Mouse (Mus musculus) midbrain, postnatal 0 days (tissue): ENCODE measurements around the gene Gm11007. TPM values are rescaled to one million over a fixed set of nuclear protein-coding genes. Genes with fewer than 3 reads are reported as not detected.
"Not testable (repeated sequence)": the region's sequence is repeated elsewhere in the genome, so short reads cannot be mapped to it uniquely, and the experiment has no call there.

Experiments used
- ATAC-seq: fragments of 200-750 bp; cut with Nextera tagmentation; 2 replicates; pipeline ENCODE4 v1.8.0; 2017; ENCODE audit warnings: moderate number of reproducible peaks, mild to moderate bottlenecking, moderate TSS enrichment, moderate library complexity; ENCODE audit not compliant: low FRiP score
- DNase-seq: peaks from one replicate; pipeline ENCODE4 v3.0.0-alpha.2; 2015; ENCODE audit warnings: low spot score
- H3K27ac ChIP-seq: fragments of 300-500 bp; sonication (generic); 2 replicates; pipeline ENCODE4 v1.5.1; 2014; ENCODE audit warnings: low read depth, mild to moderate bottlenecking, low read length, mixed read lengths
- H3K27me3 ChIP-seq: fragments of 300-500 bp; sonication (generic); 2 replicates; pipeline ENCODE4 v1.6.1; 2014; ENCODE audit warnings: low read length, control low read depth, mixed read lengths; ENCODE audit not compliant: insufficient read depth
- H3K36me3 ChIP-seq: fragments of 300-500 bp; sonication (generic); 2 replicates; pipeline ENCODE4 v1.6.1; 2014; ENCODE audit warnings: low read length, control low read depth, mixed read lengths; ENCODE audit not compliant: insufficient read depth
- H3K4me1 ChIP-seq: fragments of 300-500 bp; sonication (generic); 2 replicates; pipeline ENCODE4 v1.6.1; 2014; ENCODE audit warnings: mild to moderate bottlenecking, control low read depth, antibody characterized with exemption, low read length, mixed read lengths; ENCODE audit not compliant: insufficient read depth
- H3K4me2 ChIP-seq: fragments of 300-500 bp; sonication (generic); 2 replicates; pipeline ENCODE4 v1.6.1; 2014; ENCODE audit warnings: low read depth, mild to moderate bottlenecking, low read length, mixed read lengths; ENCODE audit not compliant: poor library complexity, severe bottlenecking
- H3K4me3 ChIP-seq: fragments of 300-500 bp; sonication (generic); 2 replicates; pipeline ENCODE4 v1.5.1; 2014; ENCODE audit warnings: low read depth, mild to moderate bottlenecking, low read length, moderate library complexity
- H3K9ac ChIP-seq: fragments of 300-500 bp; sonication (generic); replicated peaks from 2 replicates; pipeline ENCODE4 v1.6.1; 2014; ENCODE audit warnings: mild to moderate bottlenecking, low read length, moderate library complexity, mixed read lengths; ENCODE audit not compliant: poor library complexity, severe bottlenecking
- H3K9me3 ChIP-seq: fragments of 300-500 bp; sonication (generic); 2 replicates; pipeline ENCODE4 v1.6.1; 2016; ENCODE audit warnings: low read length, control low read depth
- WGBS: fragments of 180-500 bp; shearing (Covaris S2); extraction: QIAGEN DNeasy Blood & Tissue Kit; methylation state at CpG from one replicate; pipeline ENCODE4 v1.1.7; 2014; 5-methylcytosine and 5-hydroxymethylcytosine counted together
- polyA plus RNA-seq: library from polyadenylated mRNA; unstranded; fragments of >200 nt; fragmentation: Nextera tagmentation; extraction: Ambion mirVana; gene quantifications from 2 replicates; pipeline ENCODE4 v1.2.1, GENCODE M21; 2015
- total RNA-seq: library from RNA; depleted of rRNA; stranded (reverse); fragments of >200 nt; gene quantifications from 2 replicates; pipeline ENCODE4 v1.2.3, GENCODE M21; 2014; rRNA removed

Gm11007 gene
- total RNA-seq (not detected in 2 replicates), polyA plus RNA-seq (not detected in 2 replicates)

DNA sequence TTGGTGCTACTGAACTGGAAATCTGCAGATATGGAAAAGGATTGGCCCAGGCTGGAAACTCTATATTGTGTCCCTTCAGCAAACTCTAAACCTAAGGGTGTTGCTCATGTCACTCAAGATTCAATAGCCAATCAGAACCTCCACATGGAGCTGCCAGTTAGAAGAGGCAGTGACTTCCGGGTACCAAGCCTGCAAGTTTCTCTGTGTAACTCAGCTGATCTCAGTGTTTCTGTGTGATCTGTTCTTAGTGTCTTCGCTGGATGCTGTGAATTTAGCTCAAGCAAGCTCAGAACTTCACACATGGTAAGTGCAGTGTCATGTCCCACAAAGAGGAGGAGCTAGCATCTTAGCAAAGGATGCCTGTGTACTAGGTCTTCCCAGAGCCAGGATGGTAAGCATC is at the start of gene Gm11007:
Gene Gm11007 (plus strand): TSS at position 301 of the 400 bp plus-strand sequence.
- H3K27me3 ChIP-seq, H3K9me3 ChIP-seq, H3K4me3 ChIP-seq, DNase-seq, ATAC-seq, H3K4me2 ChIP-seq, H3K27ac ChIP-seq, H3K36me3 ChIP-seq, H3K9ac ChIP-seq, H3K4me1 ChIP-seq: not testable (repeated sequence)
- no CpG with 5 or more reads among the region's 2 CpGs for WGBS

Other genes starting within 250 kb of the Gm11007 start
- 8.5 and 29.7 TPM in 2 replicates for gene Gm4724, start 208.2 kb upstream of the Gm11007 start, total RNA-seq
- gene Gm4724, start 208.2 kb upstream of the Gm11007 start, polyA plus RNA-seq = 31.2 and 38.0 TPM in 2 replicates
- 5.5 and 8.0 TPM in 2 replicates for gene Zfp965, start 174.0 kb upstream of the Gm11007 start, total RNA-seq
- gene Zfp965, start 174.0 kb upstream of the Gm11007 start, polyA plus RNA-seq = 7.9 and 8.6 TPM in 2 replicates
- gene Zfp969, start 59.7 kb downstream of the Gm11007 start, total RNA-seq = not detected in 2 replicates
- 18.7 and 20.4 TPM in 2 replicates for gene Zfp969, start 59.7 kb downstream of the Gm11007 start, polyA plus RNA-seq
- not detected in 2 replicates for gene Gm2007, start 97.6 kb downstream of the Gm11007 start, total RNA-seq
- not detected in 2 replicates for gene Gm2007, start 97.6 kb downstream of the Gm11007 start, polyA plus RNA-seq
- gene Gm14288, start 157.1 kb downstream of the Gm11007 start, total RNA-seq = 2.8 and 3.2 TPM in 2 replicates
- gene Gm14288, start 157.1 kb downstream of the Gm11007 start, polyA plus RNA-seq = 1.6 and 1.7 TPM in 2 replicates
- gene Gm6710, start 225.2 kb downstream of the Gm11007 start, total RNA-seq = 13.2 and 19.5 TPM in 2 replicates
- gene Gm6710, start 225.2 kb downstream of the Gm11007 start, polyA plus RNA-seq = 26.2 and 32.4 TPM in 2 replicates